Mouse (Mus musculus) cortical plate, adult 2 months (tissue): ENCODE data around the gene Gemin5. TPM values are rescaled to one million over a fixed set of nuclear protein-coding genes. Genes with fewer than 3 reads are reported as not detected.
A peak's percentile ranks its signal among the peaks of the same experiment; 100 is the strongest.
"Not testable (repeated sequence)": the region's sequence is repeated elsewhere in the genome, so short reads cannot be mapped to it uniquely, and the experiment has no call there.

ENCODE experiments used
- H3K27ac ChIP-seq: fragments of 200-500 bp; 2 replicates; pipeline ENCODE4 v1.5.1; 2012; ENCODE audit warnings: low read length, control low read depth, inconsistent platforms; ENCODE audit not compliant: insufficient read depth
- H3K4me1 ChIP-seq: fragments of 200-500 bp; 2 replicates; pipeline ENCODE4 v1.6.1; 2011; ENCODE audit warnings: low read length; ENCODE audit not compliant: control insufficient read depth, insufficient read depth
- H3K4me3 ChIP-seq: fragments of 200-500 bp; 2 replicates; pipeline ENCODE4 v1.5.1; 2011; ENCODE audit warnings: mild to moderate bottlenecking, low read length, control low read depth; ENCODE audit not compliant: insufficient read depth
- CTCF ChIP-seq: fragments of 200-500 bp; IDR thresholded peaks from 2 replicates; pipeline ENCODE4 v1.5.1; 2011; ENCODE audit warnings: mild to moderate bottlenecking, control low read depth, low read length; ENCODE audit not compliant: insufficient read depth; ENCODE audit errors: extremely low read depth
- POLR2A ChIP-seq: fragments of 200-500 bp; IDR thresholded peaks from 2 replicates; pipeline ENCODE4 v1.6.1; 2011; ENCODE audit warnings: mild to moderate bottlenecking, low read length, control low read depth; ENCODE audit not compliant: insufficient read depth; ENCODE audit errors: extremely low read depth
- polyA plus RNA-seq: library from polyadenylated mRNA; depleted of rRNA; stranded (reverse); fragments of >200 nt; gene quantifications from 2 replicates; pipeline ENCODE4 v1.2.3, GENCODE M21; 2012

Gene Gemin5
- polyA plus RNA-seq, 1 experiment: 8.6 TPM

DNA sequence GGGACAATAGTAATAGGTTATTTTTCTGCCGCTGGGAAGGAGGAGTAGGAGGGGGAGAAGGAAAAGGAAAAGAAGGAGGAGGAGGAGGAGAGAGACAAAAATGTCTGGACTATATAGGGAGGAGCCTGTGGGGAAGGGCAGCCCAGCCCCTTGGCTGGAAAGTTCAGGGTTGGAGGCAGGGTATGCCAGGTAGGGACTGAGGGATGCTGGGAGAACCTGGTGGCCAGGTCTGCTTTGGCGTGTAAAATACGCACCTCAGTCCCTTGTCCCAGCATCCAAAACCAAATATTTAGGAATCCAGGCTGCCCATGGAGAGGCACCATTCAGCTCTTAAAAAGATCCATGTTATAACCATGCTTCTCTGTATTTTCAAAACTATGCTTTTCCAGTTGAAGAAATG, 66.2 kb downstream of the Gemin5 start:
- H3K4me1 ChIP-seq: no peaks in the 10 kb centered on the region; the same call in 1 of the 2 replicates
- TF ChIP-seq CTCF (no peak), POLR2A (no peak)
- H3K4me3 ChIP-seq: no peak overlapping the region
- H3K27ac ChIP-seq: no peak overlapping the region

DNA sequence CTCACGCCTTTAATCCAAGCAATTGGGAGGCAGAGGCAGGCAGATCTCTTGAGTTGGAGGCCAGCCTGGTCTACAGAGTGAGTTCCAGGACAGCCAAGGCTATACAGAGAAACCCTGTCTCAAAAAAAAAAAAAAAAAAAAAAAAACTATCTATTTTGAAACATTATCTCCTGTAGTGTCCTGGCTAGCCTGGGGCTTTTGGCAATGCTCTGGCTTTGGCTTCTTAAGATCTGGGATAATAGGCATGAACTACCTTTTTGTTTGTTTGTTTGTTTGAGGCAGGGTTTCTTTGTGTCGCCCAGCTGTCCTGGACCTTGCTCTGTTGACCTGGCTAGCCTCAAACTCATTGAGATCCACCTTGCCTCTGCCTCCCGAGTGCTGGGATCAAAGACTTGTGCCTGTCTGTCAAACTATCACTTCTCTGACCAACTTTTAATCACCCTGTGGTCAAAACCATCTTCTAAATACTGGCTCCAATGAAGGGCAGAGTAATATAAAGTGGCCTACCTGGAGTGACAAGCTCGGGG, 67.1 kb downstream of the Gemin5 start:
- TF ChIP-seq CTCF (no peak), POLR2A (no peak)
- no peaks in the 10 kb centered on the region; the same call in 1 of the 2 replicates for H3K4me1 ChIP-seq
- no peak overlapping the region for H3K27ac ChIP-seq
- no peak overlapping the region for H3K4me3 ChIP-seq

DNA sequence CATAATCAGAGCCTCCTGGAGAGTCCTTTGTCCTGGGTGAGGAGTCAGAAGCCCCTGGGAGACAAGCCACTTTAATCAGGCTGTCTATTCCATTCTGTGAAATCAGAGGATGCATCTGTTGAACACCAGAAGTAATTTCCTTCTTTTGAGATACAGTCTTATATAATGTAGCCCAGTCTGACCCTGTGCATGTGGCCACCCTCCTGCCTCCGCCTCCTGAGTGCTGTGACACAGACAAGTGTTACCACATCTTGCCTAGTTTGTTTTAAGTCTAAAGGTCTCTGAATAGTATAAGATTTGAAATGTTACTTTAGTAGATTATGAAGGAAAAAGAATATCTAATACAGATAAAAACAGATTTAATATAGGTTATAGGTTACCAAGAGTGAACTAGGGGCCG, 68.3 kb downstream of the Gemin5 start:
- no peaks in the 10 kb centered on the region for H3K4me1 ChIP-seq
- TF ChIP-seq CTCF: no peak
- TF ChIP-seq POLR2A: no peak
- no peak overlapping the region for H3K27ac ChIP-seq
- H3K4me3 ChIP-seq: no peak overlapping the region

DNA sequence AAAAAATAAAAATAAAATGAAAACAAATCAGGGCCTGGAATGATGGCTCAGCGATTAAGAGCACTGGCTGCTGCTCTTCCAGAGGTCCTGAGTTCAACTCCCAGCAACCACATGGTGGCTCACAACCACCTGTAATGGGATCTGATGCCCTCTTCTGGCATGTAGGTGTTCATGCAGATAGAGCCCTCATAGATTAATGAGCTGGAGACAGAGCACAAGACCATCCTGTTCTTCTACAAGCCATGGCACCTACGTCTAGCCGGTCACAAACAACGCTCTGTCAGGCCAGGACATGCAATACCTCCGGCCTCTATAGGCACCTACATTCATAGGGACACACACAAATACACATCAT, 70.0 kb downstream of the Gemin5 start:
- not testable (repeated sequence) for H3K4me1 ChIP-seq, H3K27ac ChIP-seq

DNA sequence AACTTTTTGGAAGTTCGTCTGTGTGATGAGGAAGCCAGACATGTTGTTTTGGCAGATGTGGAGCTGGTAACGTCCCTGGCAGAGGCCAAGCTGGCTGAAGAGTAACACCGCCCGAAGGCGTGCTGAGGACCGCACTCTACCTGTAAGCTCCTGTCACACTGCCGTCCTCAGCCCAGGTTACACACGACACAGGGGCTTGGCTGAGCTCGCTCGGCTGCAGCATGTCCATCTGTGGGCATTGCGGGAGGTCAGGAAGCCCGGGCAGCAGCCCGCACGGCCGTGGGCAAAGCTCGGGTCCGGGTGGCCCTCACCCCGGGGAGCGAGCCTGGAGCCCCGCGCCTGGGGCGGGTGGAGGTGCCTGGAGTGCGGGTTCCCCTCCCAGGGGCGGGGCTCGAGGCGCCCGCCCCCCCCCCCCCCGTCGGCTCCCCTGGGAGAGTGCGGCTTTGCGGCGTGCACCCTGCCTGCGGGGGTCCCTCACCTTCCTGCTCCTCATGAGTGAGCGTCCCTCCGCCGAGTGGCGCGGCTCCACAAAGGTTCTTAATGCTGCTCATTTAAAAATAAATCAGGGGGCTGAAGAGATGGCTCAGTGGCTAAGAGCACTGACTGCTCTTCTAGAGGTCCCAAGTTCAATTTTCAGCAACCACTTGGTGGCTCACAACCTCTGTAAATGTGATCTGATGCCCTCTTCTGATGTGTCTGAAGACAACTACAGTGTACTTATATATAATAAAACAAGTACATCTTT, 70.5 kb downstream of the Gemin5 start:
- no peak overlapping the region for H3K27ac ChIP-seq
- TF ChIP-seq POLR2A (no peak), CTCF (no peak)
- no peak overlapping the region for H3K4me3 ChIP-seq
- H3K4me1 ChIP-seq: no peaks in the 10 kb centered on the region

More for the DNA sequence above, 70.0 kb downstream of the Gemin5 start:
- not testable (repeated sequence) for H3K4me3 ChIP-seq

DNA sequence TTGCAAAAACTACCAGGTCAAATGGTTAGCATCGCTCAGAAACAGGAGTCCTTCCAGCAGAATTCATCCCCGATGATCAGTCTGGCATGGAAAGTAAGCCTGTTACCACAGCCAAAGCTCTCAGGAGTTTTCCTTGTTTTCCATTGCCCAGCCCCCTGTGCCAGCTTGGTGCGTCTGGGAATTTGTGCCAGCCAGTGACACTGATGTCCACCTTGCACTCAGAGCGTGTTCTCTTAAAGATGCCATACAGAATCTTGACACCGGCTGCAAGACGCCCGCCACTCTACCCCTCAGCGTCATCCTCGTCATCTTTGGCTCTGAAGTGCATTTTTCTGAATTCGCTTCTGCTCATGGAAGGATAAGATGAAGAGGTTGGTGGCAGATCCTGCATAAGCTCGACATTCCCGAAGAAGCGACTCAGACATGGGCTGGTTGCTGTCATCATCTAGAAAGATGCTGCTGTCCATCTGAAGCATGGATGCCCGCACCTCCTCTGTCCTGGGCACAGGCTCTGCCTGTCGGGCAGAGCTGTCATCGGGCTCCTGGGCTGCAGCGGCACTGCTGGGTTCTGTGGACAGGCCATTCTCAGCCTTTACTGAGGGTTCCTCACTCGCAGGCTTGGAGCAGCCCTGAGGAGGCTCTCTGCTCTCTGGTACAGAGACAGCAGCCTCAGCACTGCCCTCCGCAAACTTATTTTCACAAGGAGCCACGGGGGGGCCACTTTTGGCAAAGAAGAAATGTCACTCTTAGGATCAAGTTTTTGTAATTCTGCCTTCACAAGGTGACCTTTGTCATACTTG, 71.3 kb downstream of the Gemin5 start:
- Histone ChIP-seq H3K27ac (no peak overlapping the region), H3K4me1 (no peaks in the 10 kb centered on the region), H3K4me3 (0 out of 2 replicates have a peak overlapping the region, but pooled peaks have one; percentile 13)
- TF ChIP-seq POLR2A: no peak
- no peak for TF ChIP-seq CTCF

DNA sequence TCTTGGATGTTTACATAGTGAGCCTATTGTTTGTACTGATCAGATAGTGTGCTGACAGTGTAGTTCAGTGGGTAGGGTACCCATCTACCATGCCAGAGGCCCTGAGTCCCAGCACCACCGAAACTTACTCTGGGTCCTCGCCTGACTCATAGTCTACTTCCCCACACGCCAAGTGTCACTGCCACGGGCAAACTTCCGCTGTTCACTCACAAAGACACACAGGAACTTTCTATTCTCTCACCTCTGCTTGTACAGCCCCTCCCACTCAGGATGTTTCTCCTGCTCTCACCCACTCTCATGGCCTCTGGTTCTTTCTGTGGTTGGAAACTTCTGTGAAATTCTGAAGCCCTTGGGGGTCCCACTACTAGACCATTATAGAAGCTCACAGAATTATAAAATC, 72.2 kb downstream of the Gemin5 start:
- H3K27ac ChIP-seq: no peak overlapping the region
- H3K4me1 ChIP-seq: no peaks in the 10 kb centered on the region
- no peak for TF ChIP-seq POLR2A
- no peak for TF ChIP-seq CTCF
- H3K4me3 ChIP-seq: no peak overlapping the region

DNA sequence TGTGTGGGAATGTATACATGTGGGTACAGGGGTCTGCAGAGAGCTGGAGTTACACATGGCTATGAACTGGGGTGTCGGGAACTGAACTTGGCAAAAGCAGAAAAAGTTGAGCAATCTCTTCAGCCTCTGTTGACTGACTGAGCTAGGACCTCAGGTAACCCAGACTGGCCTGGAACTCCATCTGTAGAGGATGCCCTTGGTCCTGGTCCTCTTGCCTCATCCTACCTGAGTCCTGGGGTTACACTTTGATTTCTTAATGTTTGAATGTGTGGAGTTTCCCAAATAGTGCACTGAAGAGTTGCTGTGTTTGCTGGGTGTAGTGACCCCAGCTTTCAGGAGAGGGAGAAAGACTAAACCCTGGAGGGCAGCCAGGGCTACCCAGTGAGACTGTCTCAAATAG, 72.8 kb downstream of the Gemin5 start:
- Histone ChIP-seq H3K27ac (no peak overlapping the region), H3K4me3 (no peak overlapping the region), H3K4me1 (no peaks in the 10 kb centered on the region)
- TF ChIP-seq CTCF (no peak), POLR2A (no peak)

DNA sequence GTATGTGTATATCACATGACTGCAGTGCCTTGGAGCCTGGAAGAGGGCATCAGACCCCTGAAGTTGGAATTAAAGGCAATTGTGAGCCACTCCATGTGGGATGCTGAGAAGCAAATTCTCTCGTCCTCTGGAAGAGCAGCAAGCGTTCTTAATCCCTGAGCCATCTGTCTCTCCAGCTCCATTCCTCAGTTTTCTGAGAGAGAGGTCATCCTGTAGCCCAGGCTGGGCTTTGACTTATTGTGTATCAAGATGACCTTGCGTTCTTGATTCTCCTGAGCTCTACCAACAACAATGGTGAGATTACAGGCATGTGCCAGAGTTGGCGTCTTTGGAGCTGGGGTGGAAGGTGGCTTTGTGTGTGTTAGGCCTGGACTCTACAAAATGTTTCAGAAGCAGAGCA, 73.6 kb downstream of the Gemin5 start:
- Histone ChIP-seq H3K4me1 (no peaks in the 10 kb centered on the region), H3K4me3 (no peak overlapping the region), H3K27ac (no peak overlapping the region)
- no peak for TF ChIP-seq CTCF
- no peak for TF ChIP-seq POLR2A

DNA sequence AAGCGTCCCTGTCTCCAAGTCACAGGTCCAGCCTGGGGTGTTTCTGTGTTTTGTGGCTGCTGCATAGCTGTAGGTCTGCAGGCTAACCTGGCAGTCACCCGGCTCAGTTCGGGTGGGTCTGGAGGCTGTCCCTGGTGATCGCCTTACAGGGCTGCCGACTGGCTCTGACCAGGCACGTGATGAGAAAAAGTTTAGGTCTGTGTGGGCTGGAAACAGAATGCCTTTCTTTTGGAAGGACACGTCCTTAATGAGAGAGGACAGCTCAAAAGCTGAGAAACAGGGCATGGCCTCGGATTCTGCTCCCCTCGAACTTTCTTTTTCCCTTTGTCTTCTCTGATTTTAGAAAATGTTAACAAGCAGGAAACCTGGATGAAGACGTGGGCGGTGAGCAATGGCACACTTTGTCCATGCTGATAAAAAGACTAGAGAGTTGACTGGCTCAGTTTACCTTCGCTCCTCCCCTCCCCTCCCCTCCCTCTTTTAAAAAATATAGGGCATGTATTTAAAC, 75.3 kb downstream of the Gemin5 start, which contains the start of gene Gm12248:
Gene Gm12248 (minus strand): TSS at position 114 of the 508 bp plus-strand sequence.
- Histone ChIP-seq H3K27ac (no peak within 1 kb of the TSS), H3K4me3 (no peak within 1 kb of the TSS), H3K4me1 (no peaks in the 10 kb centered on the region)
- TF ChIP-seq CTCF (no peak), POLR2A (no peak)

DNA sequence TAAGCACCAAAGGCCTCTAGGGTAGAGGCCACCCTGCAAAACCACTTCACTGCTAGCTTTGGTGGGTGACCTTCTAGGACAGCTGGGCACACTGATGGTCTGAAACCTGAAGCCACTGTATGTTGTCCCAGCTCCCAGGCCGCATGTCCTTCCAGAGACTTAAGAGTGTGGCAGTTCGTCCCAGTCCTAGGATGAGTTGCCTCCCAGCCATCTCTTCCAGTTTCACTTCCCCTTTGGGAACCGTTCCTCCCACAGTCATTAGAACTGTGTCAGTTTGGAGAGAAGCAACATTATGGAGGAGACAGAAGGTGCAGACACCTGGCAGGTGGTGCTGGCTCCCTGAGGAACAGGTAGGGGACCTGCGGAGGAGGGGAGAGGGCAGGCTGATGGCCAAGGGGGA, 75.8 kb downstream of the Gemin5 start:
- no peaks in the 10 kb centered on the region for H3K4me1 ChIP-seq
- H3K27ac ChIP-seq: no peak overlapping the region
- no peak overlapping the region for H3K4me3 ChIP-seq
- TF ChIP-seq CTCF (no peak), POLR2A (no peak)
